Mouse (Mus musculus): ENCODE measurements around the gene Tubgcp5. TPM values are rescaled to one million over a fixed set of nuclear protein-coding genes. Genes with fewer than 3 reads are reported as not detected.
"Not testable (repeated sequence)": the region's sequence is repeated elsewhere in the genome, so short reads cannot be mapped to it uniquely, and the experiment has no call there.

Tubgcp5 gene
- 1 to 10 TPM; 7.7 to 8.2 TPM for total RNA-seq (2021)
- long read RNA-seq, experiment 1, partial matches to known transcripts: 1 of 3 reads
- long read RNA-seq, experiment 1, other reads (novel, unspliced or antisense): 2 of 3 reads
- long read RNA-seq, experiment 2, transcript Tubgcp5-201 (23 exons, 3,905 nt): major isoform, 6 of 8 reads
- long read RNA-seq, experiment 2, partial matches to known transcripts: 0 of 8 reads
- long read RNA-seq, experiment 2, other reads (novel, unspliced or antisense): 2 of 8 reads

- peak; percentile 92 to 96 for DNase-seq
- intact Hi-C loops (cut with DNase I): no loop called here
Measured at GRCm38 (mm10) chr7:55793952-55794603, at the start of gene Tubgcp5. Gene Tubgcp5 (plus strand): TSS chr7:55794154.

GRCm38 (mm10) chr7:55744566-55745220 is 49.3 kb upstream of the Tubgcp5 start:
- intact Hi-C loops (cut with DNase I): no loop called here
- DNase-seq: no peak

DNA sequence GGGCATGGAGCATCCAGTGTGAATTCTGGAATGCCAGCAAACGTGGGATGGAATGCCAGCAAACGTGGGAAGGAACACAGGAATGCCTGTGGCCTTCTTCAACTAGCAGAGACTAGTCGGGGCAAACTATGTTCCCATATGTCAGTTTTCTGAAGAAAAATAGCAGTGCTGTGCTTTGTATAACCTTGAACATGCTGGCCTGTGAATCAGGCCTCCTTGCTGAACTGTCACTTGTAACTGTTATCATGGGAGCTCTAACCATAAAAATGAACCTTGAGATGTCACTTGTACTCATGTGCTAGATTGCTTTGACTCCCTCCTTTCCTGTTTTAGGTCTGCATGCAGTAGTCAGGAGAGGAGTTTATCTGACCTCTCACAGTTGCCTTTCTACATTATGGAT is 43.1 kb upstream of the Tubgcp5 start:
- intact Hi-C loops (cut with DNase I): no loop called here
- no peak for DNase-seq

- DNase-seq: no peak
- intact Hi-C loops (cut with DNase I): no loop called here
Measured at GRCm38 (mm10) chr7:55759346-55759745, 34.6 kb upstream of the Tubgcp5 start.

GRCm38 (mm10) chr7:55767926-55768325 is 26.0 kb upstream of the Tubgcp5 start, which contains the start of gene Siglech:
Gene Siglech (plus strand): TSS chr7:55768178.
- intact Hi-C loops (cut with DNase I): no loop called here
- DNase-seq: no peak

DNA sequence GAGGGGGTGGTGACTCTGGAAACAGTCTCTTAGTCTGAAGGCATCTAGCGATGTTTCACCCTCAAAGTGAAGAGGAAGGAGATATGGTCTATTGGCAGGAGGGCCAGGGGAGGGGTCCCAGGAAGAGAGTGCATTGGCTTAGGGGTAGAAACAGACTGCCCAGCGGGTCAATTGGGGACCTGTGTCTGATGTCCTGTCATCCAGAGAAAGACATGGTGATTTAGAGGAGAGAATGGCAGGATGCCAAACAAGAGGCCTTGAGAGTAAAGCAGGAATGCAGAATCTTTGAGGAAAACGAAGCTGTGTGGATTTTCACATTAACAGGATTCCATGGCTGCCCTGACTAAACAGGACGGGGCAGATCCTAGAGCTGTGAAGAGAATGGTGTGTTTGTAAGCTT is 13.9 kb upstream of the Tubgcp5 start:
- intact Hi-C loops (cut with DNase I): no loop called here
- no peak for DNase-seq

GRCm38 (mm10) chr7:55782493-55782892 is 11.5 kb upstream of the Tubgcp5 start:
- no peak for DNase-seq
- intact Hi-C loops (cut with DNase I): no loop called here

DNA sequence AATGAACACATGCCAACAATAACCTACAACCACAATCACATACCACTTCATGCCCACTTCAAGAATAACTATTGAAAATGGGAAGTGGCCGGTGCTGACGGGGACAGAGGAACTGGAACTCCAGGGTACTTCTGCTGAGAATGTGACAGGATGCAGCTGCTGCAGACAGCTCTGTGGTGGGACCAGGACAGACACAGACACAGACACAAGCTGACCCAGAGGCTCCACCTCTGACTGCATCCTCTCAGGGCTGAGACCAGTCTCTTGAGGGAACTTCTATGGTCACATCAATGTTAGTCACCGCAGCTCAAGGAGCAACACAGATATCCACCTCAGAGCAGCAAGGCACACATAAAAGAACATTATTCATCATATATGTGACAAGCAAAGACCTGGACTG is 9.4 kb upstream of the Tubgcp5 start:
- intact Hi-C loops (cut with DNase I): no loop called here
- DNase-seq: no peak

GRCm38 (mm10) chr7:55790586-55790985 is 3.4 kb upstream of the Tubgcp5 start:
- DNase-seq; intact Hi-C loops (cut with DNase I): not testable (repeated sequence)

DNA sequence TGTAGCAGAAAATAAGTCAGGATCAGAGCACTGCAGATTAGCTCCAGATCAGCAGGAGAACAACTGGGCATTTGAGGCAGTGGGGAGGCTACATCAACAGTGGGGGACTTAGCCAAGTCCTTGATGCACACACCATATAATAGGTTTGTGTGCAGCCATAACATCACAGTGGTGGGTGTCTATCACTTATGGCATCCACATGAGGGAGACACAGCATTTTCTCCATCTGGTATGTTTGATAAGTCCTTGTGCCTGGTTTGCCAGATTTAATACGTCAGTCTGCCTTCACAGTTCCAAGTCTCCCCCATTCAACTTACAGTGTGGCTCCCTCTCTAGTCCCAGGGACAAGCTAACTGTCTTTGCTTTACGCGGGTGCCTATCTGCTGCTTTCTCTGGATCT is 1.7 kb upstream of the Tubgcp5 start:
- DNase-seq: no peak
- intact Hi-C loops (cut with DNase I): no loop called here

DNA sequence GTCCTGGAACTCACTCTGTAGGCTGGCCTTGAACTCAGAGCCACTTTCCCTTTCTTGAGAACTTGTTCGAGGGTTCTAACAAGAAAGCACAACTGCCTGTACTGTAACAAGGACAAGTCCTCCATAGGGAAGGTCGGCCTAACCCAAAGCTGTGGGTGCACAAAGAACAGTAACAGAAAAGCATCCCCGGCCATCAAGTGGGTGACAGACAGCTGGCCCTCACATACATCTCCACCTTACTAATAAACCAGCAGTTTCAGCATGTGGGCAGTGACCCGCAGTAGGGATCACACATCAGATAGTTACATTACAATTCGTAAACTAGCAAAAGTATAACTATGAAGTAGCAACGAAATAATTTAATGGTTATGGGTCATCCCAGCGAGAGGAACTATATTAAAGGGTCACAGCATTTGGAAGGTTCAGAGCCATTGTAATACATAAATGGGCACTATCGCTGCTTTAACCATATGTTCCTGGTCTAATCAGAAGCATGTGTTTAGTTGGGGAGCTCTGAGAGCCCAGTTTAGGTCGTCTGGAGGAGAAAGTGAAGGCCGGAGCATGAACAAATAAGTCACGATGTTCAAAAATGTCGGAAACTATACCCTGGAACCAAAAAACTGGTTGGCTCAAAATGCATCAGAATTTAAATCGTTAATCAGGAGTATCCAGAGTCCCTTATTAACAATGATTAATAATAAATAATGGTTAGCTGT is 560 bp upstream of the Tubgcp5 start:
- intact Hi-C loops (cut with DNase I): no loop called here
- no peak for DNase-seq

- intact Hi-C loops (cut with DNase I): loop anchor here (5.0 to 10.0 kb wide), 2 partner anchors 42 to 105 kb away; partner anchors contain the start of gene Cyfip1
- no peak for DNase-seq
Measured at GRCm38 (mm10) chr7:55799981-55800380, 6.0 kb downstream of the Tubgcp5 start.

DNA sequence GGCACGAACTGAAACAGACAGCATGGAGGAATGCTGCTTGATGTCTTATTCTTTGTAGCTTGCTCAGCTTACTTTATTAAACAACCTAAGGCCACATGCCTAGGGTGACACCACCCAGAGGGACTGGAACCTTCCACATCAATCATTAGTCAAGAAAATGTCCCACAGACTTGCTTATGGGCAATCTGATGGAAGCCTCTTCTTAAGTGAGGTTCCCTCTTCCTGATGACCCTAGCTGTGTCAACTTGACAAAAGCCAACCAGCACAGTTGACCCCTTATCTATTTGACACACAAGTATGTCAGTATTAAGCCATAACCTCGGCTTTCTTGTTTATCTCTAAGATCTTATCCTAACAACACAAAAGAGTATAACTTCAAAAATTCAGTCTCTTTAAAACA is 16.0 kb downstream of the Tubgcp5 start:
- intact Hi-C loops (cut with DNase I): loop anchor here (5.0 to 10.0 kb wide), 2 partner anchors 95 to 392 kb away; no protein-coding TSS in a partner anchor
- DNase-seq: no peak

DNA sequence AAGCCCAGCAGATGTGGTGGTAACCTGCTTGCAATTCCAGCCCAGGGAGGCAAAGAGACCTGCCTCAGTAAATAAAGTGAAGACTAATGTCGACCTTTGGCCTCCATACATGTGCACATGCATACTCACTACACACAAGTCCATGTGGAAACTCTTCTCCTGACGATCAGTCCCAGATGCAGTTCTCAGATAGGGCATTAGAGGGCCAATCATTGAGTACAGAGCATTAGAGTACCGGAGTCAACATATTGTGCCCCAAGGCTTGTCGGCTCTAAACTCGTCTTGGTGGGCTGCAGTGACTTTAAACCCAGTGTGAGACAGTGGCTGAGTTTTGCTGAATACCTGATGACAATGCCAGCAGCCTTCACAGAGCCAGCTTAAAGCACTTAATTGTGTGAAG is 30.5 kb downstream of the Tubgcp5 start:
- no peak for DNase-seq
- intact Hi-C loops (cut with DNase I): no loop called here

GRCm38 (mm10) chr7:55827551-55827950 is 33.6 kb downstream of the Tubgcp5 start:
- intact Hi-C loops (cut with DNase I): no loop called here

GRCm38 (mm10) chr7:55836877-55837276 is 42.9 kb downstream of the Tubgcp5 start:
- intact Hi-C loops (cut with DNase I): no loop called here
- DNase-seq: no peak

More at GRCm38 (mm10) chr7:55827551-55827950, 33.6 kb downstream of the Tubgcp5 start:
- DNase-seq: no peak

GRCm38 (mm10) chr7:55841445-55841844 is 47.5 kb downstream of the Tubgcp5 start, which contains the start of gene Cyfip1:
Gene Cyfip1 (plus strand): TSS chr7:55841745.
- no peak for DNase-seq
- intact Hi-C loops (cut with DNase I): loop anchor here (5.0 kb wide), 1 partner anchor 44 kb away; no protein-coding TSS in a partner anchor

- intact Hi-C loops (cut with DNase I): loop anchor here (5.0 kb wide), 1 partner anchor 45 kb away; no protein-coding TSS in a partner anchor
Measured at GRCm38 (mm10) chr7:55841977-55842503, 48.1 kb downstream of the Tubgcp5 start.

DNA sequence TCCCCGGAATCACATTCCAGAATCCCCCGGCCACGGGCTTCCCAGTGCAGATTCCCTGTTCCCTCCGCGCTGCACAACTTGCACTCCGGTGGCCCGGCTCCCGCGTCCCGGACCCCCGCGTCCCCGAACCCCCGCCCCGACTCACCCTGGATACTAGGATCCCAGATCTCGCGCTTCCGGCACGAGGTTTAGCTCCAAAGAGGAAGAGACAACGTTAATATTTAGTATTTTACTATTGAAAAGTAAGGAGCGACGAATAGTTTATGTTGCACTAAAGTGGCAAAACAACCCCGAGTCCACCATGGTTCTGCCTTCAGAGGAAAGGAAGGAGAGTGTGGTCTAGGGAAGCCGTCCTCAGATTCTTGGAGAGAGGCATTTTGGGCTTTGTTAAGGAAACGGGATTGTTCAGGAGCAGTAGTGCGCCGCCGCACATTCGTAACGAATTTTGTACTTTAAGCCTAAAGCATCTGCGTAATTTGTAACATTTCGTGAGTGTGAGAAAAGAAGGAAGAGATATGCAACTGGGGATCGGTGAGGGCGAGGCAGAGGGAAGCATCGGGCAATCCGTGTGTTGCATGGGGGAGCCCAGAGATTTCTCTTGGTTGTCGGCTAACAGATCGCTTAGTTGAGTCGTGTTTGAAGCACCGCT is 48.7 kb downstream of the Tubgcp5 start:
- DNase-seq: no peak
- intact Hi-C loops (cut with DNase I): loop anchor here (5.0 kb wide), 1 partner anchor 45 kb away; no protein-coding TSS in a partner anchor

More at GRCm38 (mm10) chr7:55841977-55842503, 48.1 kb downstream of the Tubgcp5 start:
- DNase-seq: peak; percentile 79 to 89

All from gastrocnemius, postnatal 36 days (tissue).